Mouse (Mus musculus) kidney, adult 10 weeks (tissue): ENCODE results near the gene E030030I06Rik. TPM values are rescaled to one million over a fixed set of nuclear protein-coding genes. Genes with fewer than 3 reads are reported as not detected.

Experiments
- polyA plus RNA-seq: library from polyadenylated mRNA; stranded (reverse); fragments of 350-450 nt; fragmentation: Illumina TruSeq; extraction: RNeasy Lipid Tissue Mini Kit (QIAGEN cat#74804); gene quantifications from one replicate; pipeline ENCODE4 v1.2.3, GENCODE M21; 2014; ENCODE audit warnings: low read depth, low replicate concordance

Gene E030030I06Rik
- 1.1 TPM for polyA plus RNA-seq

DNA sequence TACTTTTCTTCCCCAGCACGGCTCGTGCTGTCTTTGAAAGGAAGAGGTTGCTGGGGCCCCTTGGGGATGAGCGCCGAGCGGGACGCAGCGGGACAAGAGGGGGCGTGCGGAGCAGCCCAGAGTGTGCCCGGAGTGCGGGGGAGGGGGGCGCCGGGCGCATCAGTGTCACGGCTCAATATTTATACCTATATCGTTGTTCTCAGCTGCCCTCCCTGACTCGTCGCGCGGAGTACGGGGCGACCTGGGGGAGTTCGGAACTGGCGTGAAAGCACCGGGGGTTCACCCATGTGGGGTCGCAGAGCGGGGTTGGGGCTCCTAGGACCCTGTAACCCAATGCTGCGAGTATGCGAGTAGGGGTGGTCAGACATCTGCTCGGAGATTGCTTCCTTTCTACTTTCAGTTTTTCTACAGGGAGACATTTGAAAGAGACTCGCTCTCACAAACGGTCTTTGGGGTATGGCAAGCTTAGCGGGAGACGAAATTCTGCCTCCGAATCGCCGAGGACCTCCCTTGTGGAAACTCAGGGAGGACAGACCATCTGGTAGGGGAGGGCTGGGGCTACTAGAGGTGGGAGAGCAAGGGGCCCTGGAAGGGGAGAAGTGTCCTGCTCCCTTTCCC, at the start of gene E030030I06Rik:
Gene E030030I06Rik, minus strand, starts transcription at position 198 of the 618 bp plus-strand sequence.

GRCm38 (mm10) chr10:22158310-22158999, 9.4 kb upstream of the E030030I06Rik start, which contains the start of the genes Raet1e and H60b:
Gene Raet1e (plus strand): TSS chr10:22158569.
Gene H60b (plus strand): TSS chr10:22158586.

GRCm38 (mm10) chr10:22067979-22068378, 81.1 kb downstream of the E030030I06Rik start, which contains the start of gene 4930444G20Rik:
Gene 4930444G20Rik (minus strand): TSS chr10:22068079.

Other genes with a start within 250 kb of the E030030I06Rik start
- gene 4930444G20Rik, start 81.2 kb downstream of the E030030I06Rik start, polyA plus RNA-seq: not detected
- not detected for gene Raet1e, start 9.3 kb upstream of the E030030I06Rik start, polyA plus RNA-seq
- 1.1 TPM for gene H60b, start 9.3 kb upstream of the E030030I06Rik start, polyA plus RNA-seq
- not detected for gene Raet1d, start 211.3 kb upstream of the E030030I06Rik start, polyA plus RNA-seq